14 mouse cellular contexts compared by ENCODE assay signal in genomic region chr12:84670555-84670954, GRCm38 (mm10). TPM values are rescaled to one million over a fixed set of nuclear protein-coding genes. Genes with fewer than 3 reads are reported as not detected.
DNase-seq lines count a peak whose midpoint lies in the region; ATAC-seq and TF ChIP-seq lines count a peak whose summit lies in the region.
"Had no signal": no experiment of that assay in that cellular context is flagged by ENCODE, and none has a peak within 500 bp of the region (broad histone marks: within the 10 kb centered on the region; RNA-seq: fewer than 3 reads in every experiment).

No protein-coding gene starts in this region.

- no peaks in the 10 kb centered on the region for H3K9me3 ChIP-seq in liver, embryonic 12.5 days (replicated peaks)
- no peaks in the 10 kb centered on the region for H3K9me3 ChIP-seq in MEL (replicated peaks; ENCODE audit: insufficient read depth, low read length)
- H3K9me3 ChIP-seq: embryonic facial prominence, embryonic 13.5 days; hindbrain, embryonic 10.5 days; neural tube, embryonic 13.5 days had no signal

- peaks cover 29% of the 10 kb centered on the region for H3K27me3 ChIP-seq in liver, embryonic 12.5 days (replicated peaks)
- H3K27me3 ChIP-seq in MEL (ENCODE audit: control insufficient read depth in 1 of 2, insufficient read depth in 2 of 2, low read length in 2 of 2) = no peaks in the 10 kb centered on the region
- H3K27me3 ChIP-seq: neural tube, embryonic 13.5 days had no signal

- H3K27ac ChIP-seq in liver, embryonic 12.5 days = no peak overlapping the region
- no peak overlapping the region for H3K27ac ChIP-seq in MEL (ENCODE audit: control insufficient read depth, low read depth, low read length)
- H3K27ac ChIP-seq: embryonic facial prominence, embryonic 13.5 days; hindbrain, embryonic 10.5 days; neural tube, embryonic 13.5 days had no signal

- DNase-seq in CD4-positive, CD25-positive, alpha-beta regulatory T cell, adult 2 months (ENCODE audit: low read depth, low spot score) = peak; percentile 24
- DNase-seq in liver (peak; percentile 15), MEL (ENCODE audit: low read depth, low spot score) (peak; percentile 71)
- DNase-seq in Muller cell, postnatal 12 days (ENCODE audit: inconsistent ontology term) = no peak
- DNase-seq: adrenal gland, postnatal 25 days had no signal

- no peak for TF ChIP-seq EP300 in MEL (IDR thresholded peaks at IDR 0.05; ENCODE audit: low read depth in 1 of 2, low read length in 2 of 2)

- 65% methylated on average over 3 of the region's 3 CpGs for WGBS in liver, embryonic 12.5 days (ENCODE audit: insufficient replicate concordance)

- H3K9ac ChIP-seq in liver, embryonic 12.5 days = no peak overlapping the region
- no peak overlapping the region for H3K9ac ChIP-seq in MEL (ENCODE audit: control insufficient read depth, low read depth, low read length, poor library complexity, severe bottlenecking)
- H3K9ac ChIP-seq: embryonic facial prominence, embryonic 13.5 days; neural tube, embryonic 13.5 days had no signal

- no peak overlapping the region for H3K4me2 ChIP-seq in liver, embryonic 12.5 days
- H3K4me2 ChIP-seq: embryonic facial prominence, embryonic 13.5 days; neural tube, embryonic 13.5 days had no signal

- H3K36me3 ChIP-seq in liver, embryonic 12.5 days = no peaks in the 10 kb centered on the region
- H3K36me3 ChIP-seq in MEL (ENCODE audit: control insufficient read depth in 1 of 2, insufficient read depth in 2 of 2, low read length in 2 of 2) = no peaks in the 10 kb centered on the region
- H3K36me3 ChIP-seq: embryonic facial prominence, embryonic 13.5 days; hindbrain, embryonic 10.5 days; neural tube, embryonic 13.5 days had no signal

- no peaks in the 10 kb centered on the region for H3K4me1 ChIP-seq in liver, embryonic 12.5 days
- no peaks in the 10 kb centered on the region for H3K4me1 ChIP-seq in MEL (ENCODE audit: control insufficient read depth in 1 of 2, insufficient read depth in 2 of 2, low read length in 2 of 2)

- no peak overlapping the region for H3K4me3 ChIP-seq in liver, embryonic 12.5 days
- H3K4me3 ChIP-seq in MEL (ENCODE audit: control insufficient read depth in 1 of 2, insufficient read depth in 1 of 2, low read depth in 2 of 2, low read length in 2 of 2) = no peak overlapping the region
- H3K4me3 ChIP-seq: embryonic facial prominence, embryonic 13.5 days; hindbrain, embryonic 10.5 days; neural tube, embryonic 13.5 days had no signal

- TF ChIP-seq CTCF in MEL (IDR thresholded peaks at IDR 0.05 in 2 of 3, conservative IDR thresholded peaks at IDR 0.05 in 1 of 3; ENCODE audit: control insufficient read depth in 1 of 3, insufficient read depth in 1 of 3, low read depth in 2 of 3, low read length in 3 of 3, poor library complexity in 1 of 3, severe bottlenecking in 1 of 3) = peak; percentile 53 to 68 (median 57)

- TF ChIP-seq RAD21 in MEL (IDR thresholded peaks at IDR 0.05; ENCODE audit: low read depth, low read length) = peak; percentile 68

- no peak for TF ChIP-seq POLR2A in MEL (IDR thresholded peaks at IDR 0.05; ENCODE audit: control insufficient read depth in 1 of 2, insufficient read depth in 1 of 2, low read depth in 1 of 2, low read length in 2 of 2, poor library complexity in 1 of 2)

- no peaks in the 10 kb centered on the region for H3K79me2 ChIP-seq in MEL (ENCODE audit: control insufficient read depth, insufficient read depth, low read length, poor library complexity)

- ATAC-seq in CD4-positive, CD25-positive, alpha-beta regulatory T cell, adult 4 months = no peak
- no peak for ATAC-seq in liver, embryonic 12.5 days
- peak; percentile 45; the same call in 1 of the 2 replicates for ATAC-seq in megakaryocyte, adult 5-6 weeks (ENCODE audit: poor library complexity, severe bottlenecking)
- no peak for ATAC-seq in frontal cortex, adult (ENCODE audit: low TSS enrichment)

TF ChIP-seq in MEL, 35 proteins besides CTCF, POLR2A, EP300 and RAD21:
- TF ChIP-seq USF2 (IDR thresholded peaks at IDR 0.05; ENCODE audit: borderline replicate concordance in 1 of 2, insufficient read depth in 1 of 2, low read depth in 1 of 2, low read length in 2 of 2) (no peak), ZC3H11A (IDR thresholded peaks at IDR 0.05; ENCODE audit: low read depth, low read length) (peak; percentile 44; the same call in 1 of the 2 replicates), SMC3 (IDR thresholded peaks at IDR 0.05; ENCODE audit: low read depth, low read length) (peak; percentile 62)

RNA-seq across cellular contexts. Expression of gene Syndig1l, which starts 28.1 kb away (rescaled TPM):
- polyA plus RNA-seq in CD4-positive, CD25-positive, alpha-beta regulatory T cell, adult 4 months (2017; shearing (Covaris generic)) = under 1 TPM in 1 of 2 experiments, not detected in 1; 0.24 TPM
- not detected in 2 replicates for polyA plus RNA-seq in liver, embryonic 12.5 days (2016; fragmentation: Nextera tagmentation; extraction: Ambion mirVana)
- not detected in 2 replicates for total RNA-seq in MEL (2012; rRNA removed)
- polyA plus RNA-seq in MEL (2012; ENCODE audit: insufficient read depth in 1 of 2, insufficient read length in 2 of 2, low read depth in 1 of 2, low replicate concordance in 2 of 2, missing spikeins in 1 of 2) = not detected
- total RNA-seq in megakaryocyte, adult 5-6 weeks (2015) = not detected in 2 replicates
- total RNA-seq in megakaryocyte, adult 5-6 weeks (2017) = not detected in 2 replicates
- total RNA-seq: adrenal gland, postnatal 25 days; gastrocnemius, adult 18-20 months had no signal
- polyA plus RNA-seq: embryonic facial prominence, embryonic 13.5 days had no signal

RNA-seq across cellular contexts. Expression of gene Vrtn, which starts 29.7 kb away (rescaled TPM):
- polyA plus RNA-seq in CD4-positive, CD25-positive, alpha-beta regulatory T cell, adult 4 months (2017; shearing (Covaris generic)) = not detected
- not detected in 2 replicates for polyA plus RNA-seq in liver, embryonic 12.5 days (2016; fragmentation: Nextera tagmentation; extraction: Ambion mirVana)
- total RNA-seq in MEL (2012; rRNA removed) = not detected in 2 replicates
- not detected for polyA plus RNA-seq in MEL (2012; ENCODE audit: insufficient read depth in 1 of 2, insufficient read length in 2 of 2, low read depth in 1 of 2, low replicate concordance in 2 of 2, missing spikeins in 1 of 2)
- total RNA-seq in megakaryocyte, adult 5-6 weeks (2015) = not detected in 2 replicates
- total RNA-seq in megakaryocyte, adult 5-6 weeks (2017) = not detected in 2 replicates
- total RNA-seq: adrenal gland, postnatal 25 days; gastrocnemius, adult 18-20 months; layer of hippocampus, postnatal 14 days had no signal
- polyA plus RNA-seq: embryonic facial prominence, embryonic 13.5 days; hindbrain, embryonic 10.5 days; neural tube, embryonic 13.5 days had no signal

RNA-seq across cellular contexts. Expression of gene Abcd4, which starts 53.3 kb away (rescaled TPM):
- 10 to 100 TPM; 11.4 to 25.4 TPM for polyA plus RNA-seq in CD4-positive, CD25-positive, alpha-beta regulatory T cell, adult 4 months (2017; shearing (Covaris generic))
- 5.6 and 5.9 TPM in 2 replicates for polyA plus RNA-seq in liver, embryonic 12.5 days (2016; fragmentation: Nextera tagmentation; extraction: Ambion mirVana)
- 3.5 TPM in 2 replicates for total RNA-seq in MEL (2012; rRNA removed)
- polyA plus RNA-seq in MEL (2012; ENCODE audit: insufficient read depth in 1 of 2, insufficient read length in 2 of 2, low read depth in 1 of 2, low replicate concordance in 2 of 2, missing spikeins in 1 of 2) = 1 to 10 TPM in 1 of 2 experiments, not detected in 1; 7.1 TPM
- total RNA-seq in megakaryocyte, adult 5-6 weeks (2015) = 3.1 and 4.7 TPM in 2 replicates
- total RNA-seq in megakaryocyte, adult 5-6 weeks (2017) = 4.5 TPM in 2 replicates
